Mouse (Mus musculus) lung, postnatal 4 days (tissue): ENCODE data around the gene Gm17428.

Experiments
- DNase-seq, 2 experiments: peaks; one replicate each; pipeline ENCODE4 v3.0.0; 2021

The Gm17428 gene

DNA sequence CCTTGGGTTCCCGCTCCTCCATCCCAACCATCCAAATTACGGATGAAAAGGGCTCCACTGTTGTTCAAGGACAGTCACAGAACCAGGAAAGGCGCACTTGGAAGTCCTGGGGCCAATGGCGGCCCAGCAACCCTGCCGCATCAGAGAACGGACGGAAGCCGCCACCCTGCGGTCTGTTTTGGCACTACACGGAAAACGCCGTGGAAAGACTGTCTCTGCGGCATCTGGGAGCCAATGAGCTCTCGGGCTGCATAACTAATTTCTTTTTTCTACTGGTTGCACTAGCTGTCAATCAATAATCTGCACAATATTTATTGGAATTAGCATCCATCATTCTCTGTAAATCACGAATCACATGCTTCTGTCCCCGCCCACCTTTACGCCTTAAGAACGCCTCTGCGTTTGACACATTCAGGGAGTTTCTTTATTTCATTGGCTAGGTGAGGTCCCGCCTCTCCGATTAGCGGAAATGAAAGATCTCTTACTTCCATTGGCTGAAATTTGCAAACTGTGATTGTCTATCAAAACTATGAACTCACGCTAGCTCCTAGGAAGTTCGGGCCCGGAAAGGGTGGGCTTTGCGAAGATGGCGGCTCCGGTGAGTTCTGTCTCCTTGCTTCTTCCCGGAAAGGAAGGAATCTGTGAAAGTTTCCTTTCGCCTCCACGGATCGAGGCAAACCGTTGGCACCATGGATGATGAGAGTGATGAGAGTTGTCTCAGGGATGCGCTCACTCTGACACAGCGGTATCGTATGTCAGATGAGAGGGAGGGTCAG lies 38.4 kb downstream of the Gm17428 start, which contains the start of gene Ngdn:
Ngdn (plus strand) TSS at position 464 of the 776 bp plus-strand sequence.
- peak; percentile 98 to 99 for DNase-seq

DNA sequence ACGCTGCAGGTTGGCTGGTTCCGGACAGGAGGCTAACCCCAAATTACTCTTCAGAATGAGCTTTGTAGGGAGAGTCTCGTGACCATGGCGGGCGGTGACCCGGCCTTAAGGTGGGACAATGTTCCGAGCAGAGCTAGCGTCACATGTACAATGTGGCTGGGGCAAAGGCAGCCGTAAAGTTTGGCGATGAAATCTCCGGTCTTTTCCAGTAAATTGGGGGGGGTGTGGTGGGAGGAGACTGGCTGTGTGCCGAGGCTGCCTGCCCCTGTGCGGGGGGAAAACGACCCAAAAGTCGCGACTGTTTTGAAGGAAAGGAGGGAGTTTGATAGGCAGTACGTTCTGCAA lies 39.0 kb downstream of the Gm17428 start:
- DNase-seq, result no peak

DNA sequence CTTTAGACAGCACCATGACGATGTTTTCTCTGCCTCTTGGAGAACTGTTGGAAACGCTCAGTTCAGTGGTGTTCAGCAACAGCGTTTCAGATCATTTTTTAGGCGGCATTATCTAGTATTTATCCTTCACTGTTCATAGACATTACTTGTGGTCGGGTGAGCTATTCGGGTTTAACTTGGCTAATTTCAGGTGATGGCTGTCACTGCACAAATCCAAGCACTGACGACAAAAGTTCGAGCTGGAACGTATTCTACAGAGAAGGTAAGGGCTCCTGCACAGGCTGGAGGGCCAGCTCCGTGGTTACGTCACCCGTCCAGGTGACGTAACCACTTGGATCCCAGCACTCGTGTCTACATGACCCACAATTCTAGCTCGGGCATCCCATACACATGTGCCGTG lies 40.1 kb downstream of the Gm17428 start:
- no peak for DNase-seq

DNA sequence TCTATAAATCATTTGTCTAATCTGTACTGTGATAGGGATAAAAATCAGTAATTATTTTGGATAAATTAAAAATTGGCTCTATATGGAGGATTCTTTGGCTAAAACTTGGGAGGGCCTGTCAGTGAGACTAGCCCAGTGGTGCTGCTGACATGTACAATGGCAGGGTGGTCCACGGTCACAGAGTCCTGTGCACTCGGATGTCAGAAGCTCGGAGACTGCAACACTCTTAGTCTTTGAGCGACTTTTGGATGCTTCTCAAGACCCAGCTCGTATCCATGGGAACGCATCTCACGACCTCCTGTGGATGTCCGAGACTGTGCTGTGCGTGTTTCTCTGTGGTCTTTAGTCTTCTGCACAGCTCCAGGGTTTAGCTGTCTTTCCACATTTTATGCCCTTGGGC lies 43.7 kb downstream of the Gm17428 start:
- no peak for DNase-seq

DNA sequence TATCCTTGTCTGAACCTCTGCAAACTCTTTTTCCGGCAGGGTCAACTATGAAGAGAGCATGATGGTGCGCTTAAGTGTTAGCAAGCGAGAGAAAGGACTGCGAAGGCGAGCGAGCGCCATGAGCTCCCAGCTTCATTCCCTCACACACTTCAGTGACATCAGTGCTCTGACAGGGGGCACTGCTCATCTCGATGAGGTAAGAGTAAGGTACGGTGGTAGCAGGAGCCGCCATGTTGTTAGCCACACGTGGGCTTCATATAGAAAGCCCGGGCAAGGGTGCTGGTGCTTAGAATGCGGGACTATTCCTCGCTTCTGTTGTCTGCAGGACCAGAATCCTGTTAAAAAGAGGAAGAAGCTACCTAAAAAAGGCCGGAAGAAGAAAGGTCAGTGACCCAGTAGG lies 46.3 kb downstream of the Gm17428 start:
- no peak for DNase-seq

DNA sequence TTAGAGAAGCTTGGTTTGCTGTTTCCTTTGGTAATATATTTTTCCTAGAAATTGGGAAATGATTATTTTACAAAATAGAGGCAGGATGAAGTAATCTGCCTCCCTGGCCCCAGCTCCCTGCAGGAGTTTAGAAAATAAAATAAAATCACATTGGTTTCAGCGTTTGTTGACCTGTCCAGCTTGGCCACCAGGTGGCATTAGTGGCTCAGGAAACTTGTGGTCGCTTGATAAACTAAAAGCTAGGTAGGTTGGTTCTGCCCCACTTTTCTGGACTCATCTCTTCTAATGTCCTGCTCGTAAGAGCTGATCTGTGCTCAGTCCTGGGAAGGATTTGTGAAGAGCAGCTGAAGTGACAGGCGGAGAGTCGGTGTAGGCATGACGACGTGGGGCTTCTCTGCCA lies 47.5 kb downstream of the Gm17428 start:
- peak; percentile 45 to 70 for DNase-seq

DNA sequence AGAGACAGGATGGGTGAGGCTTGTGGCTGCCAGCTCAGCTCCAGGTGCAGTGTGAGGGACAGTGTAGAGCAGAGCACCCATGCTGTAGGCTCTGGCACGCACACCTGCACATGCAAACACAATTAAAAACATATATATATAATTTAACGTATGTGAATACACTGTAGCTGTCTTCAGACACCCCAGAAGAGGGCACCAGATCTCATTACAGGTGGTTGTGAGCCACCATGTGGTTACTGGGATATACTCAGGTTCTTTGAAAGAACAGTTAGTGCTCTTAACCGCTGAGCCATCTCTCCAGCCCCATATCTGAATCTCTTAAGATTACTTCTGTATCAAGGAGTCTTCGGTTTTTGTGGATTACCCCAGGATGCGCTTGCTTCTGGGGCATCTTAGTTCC lies 48.8 kb downstream of the Gm17428 start:
- no peak for DNase-seq
